Mouse (Mus musculus) left cerebral cortex, postnatal 10 days (tissue): ENCODE data around the gene Glmp. TPM values are rescaled to one million over a fixed set of nuclear protein-coding genes. Genes with fewer than 3 reads are reported as not detected.
"Not testable (repeated sequence)": the region's sequence is repeated elsewhere in the genome, so short reads cannot be mapped to it uniquely, and the experiment has no call there.

Source experiments
- DNase-seq, 2 experiments: peaks; one replicate each; pipeline ENCODE4 v3.0.0; 2021 to 2022; ENCODE audit warnings: low spot score in 2 of 2, mixed read lengths in 1 of 2; ENCODE audit errors: extremely low spot score in 1 of 2
- intact Hi-C: fragments of 180-260 bp; cut with DNase I; formaldehyde crosslinking; loops from one replicate; pipeline ENCODE4 v1.15.1; 2025
- total RNA-seq, 2 experiments: library from RNA; stranded (reverse); gene quantifications; 2 replicates each; pipeline ENCODE4 v1.2.3; 2021

Gene Glmp
- total RNA-seq, result 10 to 100 TPM; 74.6 to 79.2 TPM

DNA sequence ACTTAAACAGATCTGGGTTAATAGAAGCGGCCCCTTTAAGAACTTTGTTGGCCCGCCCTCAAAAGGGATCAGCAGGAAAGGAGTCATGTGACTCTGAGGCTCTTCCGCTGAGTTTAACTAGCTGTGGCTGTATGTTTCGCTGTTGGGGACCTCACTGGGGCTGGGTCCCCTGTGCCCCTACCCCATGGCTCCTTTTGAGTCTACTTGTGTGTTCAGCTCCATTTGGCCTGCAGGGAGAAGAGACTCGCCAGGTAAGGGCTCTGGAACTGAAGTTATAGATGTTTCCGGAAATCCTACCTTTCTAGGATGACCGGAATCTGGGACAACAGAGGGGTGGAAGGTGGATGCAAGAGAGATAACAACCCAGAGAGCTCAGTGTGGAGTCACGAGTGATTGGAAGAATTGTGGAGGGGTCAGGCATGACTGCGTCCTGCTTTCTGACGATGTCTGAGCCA is at the start of gene Glmp:
Gene Glmp (plus strand): TSS at position 73 of the 455 bp plus-strand sequence.
- peak; percentile 49 to 67 for DNase-seq
- intact Hi-C loops, result no loop called here

DNA sequence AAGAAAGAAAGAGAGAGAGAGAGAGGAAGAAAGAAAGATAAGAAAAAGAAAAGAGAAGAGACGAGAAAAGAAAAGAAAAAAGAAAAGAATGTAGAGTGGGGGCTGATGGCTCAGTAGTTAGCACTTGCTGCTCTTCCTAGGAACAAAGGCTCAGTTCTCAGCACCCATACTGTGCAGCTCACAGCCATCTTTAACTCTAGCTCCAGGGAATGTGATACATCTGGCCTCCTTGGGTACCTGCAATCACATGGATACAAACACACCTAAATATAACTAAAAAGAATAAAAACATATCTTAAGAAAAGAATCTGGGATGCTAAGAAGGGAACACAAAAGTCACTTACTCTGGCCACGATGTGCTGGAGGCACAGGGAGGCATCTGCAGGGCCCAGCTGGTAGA is 48.7 kb upstream of the Glmp start:
- intact Hi-C loops, result no loop called here

DNA sequence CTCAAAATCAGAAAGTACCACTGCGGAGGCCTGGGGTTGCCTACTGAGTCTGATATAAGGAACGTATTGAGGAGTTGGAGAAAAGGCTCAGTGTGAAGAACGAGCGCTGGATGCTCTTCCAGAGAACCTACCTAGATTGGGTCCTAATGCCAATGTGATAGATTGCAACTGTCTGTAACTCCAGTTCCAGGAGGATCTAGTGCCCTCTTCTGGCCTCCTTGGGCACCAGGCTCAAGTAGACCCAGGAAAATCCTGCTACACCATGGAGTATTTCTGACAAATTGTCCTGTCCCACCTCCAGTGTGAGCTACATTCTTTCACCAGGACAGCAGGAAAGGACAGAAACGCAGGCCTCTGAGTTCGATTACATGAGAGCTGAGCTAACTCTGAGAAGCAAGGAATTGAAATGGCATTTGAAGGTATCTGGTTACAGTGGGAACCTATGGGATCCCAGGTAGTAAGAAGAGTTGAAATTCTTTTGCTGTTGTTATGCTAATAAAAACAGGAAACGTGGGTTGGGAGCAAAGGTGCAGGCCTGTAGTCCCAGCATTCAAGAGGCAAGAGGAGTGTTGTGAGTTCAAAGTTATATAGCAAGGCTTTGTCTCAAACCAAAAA is 48.2 kb upstream of the Glmp start:
- intact Hi-C loops, result no loop called here
- peak in 1 of 2 experiments; percentile 36 for DNase-seq

More for the DNA sequence above, 48.7 kb upstream of the Glmp start:
- no peak for DNase-seq

DNA sequence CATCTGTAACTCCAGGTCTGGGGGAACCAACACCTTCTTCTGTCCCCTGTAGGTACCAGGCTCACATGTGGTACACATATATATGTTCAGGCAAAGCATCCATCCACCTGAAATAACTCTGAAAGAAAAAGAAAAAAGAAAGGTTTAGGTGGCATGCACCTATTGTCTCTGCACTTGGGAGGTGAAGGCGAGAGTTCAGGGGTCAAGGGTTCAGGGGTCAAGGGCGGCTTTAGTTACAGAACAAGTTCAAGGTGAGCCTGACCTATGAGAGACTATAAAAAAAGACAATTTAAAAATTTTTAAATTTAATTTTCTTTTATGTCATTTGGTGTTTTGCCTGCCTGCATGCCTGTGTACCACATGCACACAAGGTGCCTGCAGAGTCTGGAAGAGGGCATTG is 44.8 kb upstream of the Glmp start:
- intact Hi-C loops, result no loop called here

DNA sequence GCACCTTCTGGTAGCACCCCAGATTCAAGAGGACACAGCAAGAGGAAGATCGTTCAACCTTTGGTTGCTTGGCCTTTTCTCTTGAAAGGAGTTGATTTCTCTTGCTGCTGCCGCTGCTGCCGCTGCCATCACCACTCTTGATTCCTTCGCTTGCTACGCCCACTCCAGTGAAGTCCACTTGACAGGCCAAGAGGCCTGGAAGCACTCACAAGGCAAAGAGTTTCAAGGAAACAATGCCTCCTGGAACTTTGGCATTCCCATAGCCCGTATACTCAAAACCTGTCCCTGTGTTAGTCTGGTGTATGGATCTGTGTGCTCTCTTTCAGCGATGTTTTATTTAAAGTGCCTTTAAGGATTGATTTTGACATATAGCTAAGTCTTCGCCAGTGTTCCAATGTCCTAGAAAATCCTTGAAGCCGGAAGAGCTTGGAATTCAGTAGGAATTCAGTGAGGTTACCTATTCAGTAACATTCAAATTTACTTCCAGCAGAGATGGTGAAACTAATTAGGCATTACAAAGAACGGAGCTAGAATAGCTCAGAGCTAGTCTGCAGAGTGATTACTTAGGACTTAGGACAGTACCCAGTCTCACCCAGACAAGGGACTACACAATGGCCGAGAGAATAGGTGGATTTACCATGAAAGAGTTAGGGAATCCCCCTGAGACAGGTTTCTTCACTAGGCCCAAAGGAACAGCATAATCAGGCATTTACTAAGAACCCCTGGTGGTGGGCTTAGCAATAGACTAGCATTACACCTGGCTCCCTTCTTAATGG is 43.5 kb upstream of the Glmp start:
- intact Hi-C loops, DNase-seq: not testable (repeated sequence)

More for the DNA sequence above, 44.8 kb upstream of the Glmp start:
- no peak for DNase-seq

DNA sequence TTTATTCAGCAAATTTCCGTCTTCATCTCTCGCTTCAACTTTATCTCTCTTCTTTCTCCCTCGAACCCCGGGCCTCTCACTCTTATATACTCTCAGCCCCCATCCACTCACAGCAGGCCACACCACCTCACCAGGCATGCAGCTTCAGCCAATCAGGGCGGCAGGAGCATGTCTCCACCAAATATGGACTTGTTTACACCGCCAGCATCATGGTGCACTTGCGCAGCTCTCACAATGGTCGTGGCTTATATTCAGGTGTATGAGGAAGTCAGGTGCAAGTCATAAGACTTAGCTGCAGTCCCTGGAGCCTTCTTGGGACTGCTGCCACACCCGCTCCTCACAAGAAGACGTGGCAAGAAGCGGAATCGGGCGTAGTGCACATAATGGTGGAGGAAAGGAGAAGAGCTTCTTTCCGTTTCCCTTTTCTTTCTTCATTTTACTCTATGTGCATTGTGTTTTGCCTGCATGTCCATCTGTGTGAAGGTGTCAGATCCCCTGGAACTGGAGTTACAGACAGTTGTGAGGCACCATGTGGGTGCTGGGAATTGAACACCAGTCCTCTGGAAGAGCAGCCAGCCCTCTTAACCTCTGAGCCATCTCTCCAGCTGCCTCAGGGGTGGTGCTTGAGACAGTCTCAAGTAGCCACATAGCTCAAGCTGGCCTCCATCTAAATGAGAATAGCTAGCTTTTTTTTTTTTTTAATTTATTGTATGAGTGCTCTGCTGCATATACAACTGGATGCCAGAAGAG is 39.8 kb upstream of the Glmp start:
- intact Hi-C loops, DNase-seq: not testable (repeated sequence)

DNA sequence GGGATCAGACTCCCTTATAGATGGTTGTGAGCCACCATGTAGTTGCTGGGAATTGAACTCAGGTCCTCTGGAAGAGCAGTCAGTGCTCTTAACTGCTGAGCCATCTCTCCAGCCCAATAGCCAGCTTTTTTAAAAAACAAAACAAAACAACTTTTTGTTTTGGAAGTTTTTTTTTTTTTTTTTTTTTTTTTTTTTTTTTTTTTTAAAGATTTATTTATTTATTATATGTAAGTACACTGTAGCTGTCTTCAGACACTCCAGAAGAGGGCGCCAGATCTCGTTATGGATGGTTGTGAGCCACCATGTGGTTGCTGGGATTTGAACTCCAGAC is 39.3 kb upstream of the Glmp start:
- intact Hi-C loops, DNase-seq: not testable (repeated sequence)

DNA sequence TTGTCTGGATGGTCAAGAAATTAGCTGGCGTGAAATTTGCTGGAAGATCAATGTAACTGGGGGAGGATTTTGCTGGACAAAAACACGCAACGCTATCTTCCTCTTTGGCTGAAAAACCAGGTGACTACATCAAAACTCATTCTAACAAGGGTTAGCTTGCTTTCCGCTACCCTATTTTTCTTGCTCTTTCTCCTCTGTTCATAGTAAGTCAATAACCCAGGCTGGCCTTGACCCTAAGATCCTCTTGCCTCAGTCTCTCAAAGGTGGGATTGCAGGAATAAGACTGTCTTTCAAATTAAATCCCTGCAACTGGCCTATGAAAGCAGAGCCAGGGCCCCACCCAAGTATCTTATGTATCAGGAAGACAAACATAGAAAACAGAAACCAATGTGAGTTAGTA is 37.7 kb upstream of the Glmp start, which contains the start of gene Gm38392:
Gene Gm38392 (minus strand): TSS at position 101 of the 400 bp plus-strand sequence.
- no peak for DNase-seq
- intact Hi-C loops, result no loop called here

DNA sequence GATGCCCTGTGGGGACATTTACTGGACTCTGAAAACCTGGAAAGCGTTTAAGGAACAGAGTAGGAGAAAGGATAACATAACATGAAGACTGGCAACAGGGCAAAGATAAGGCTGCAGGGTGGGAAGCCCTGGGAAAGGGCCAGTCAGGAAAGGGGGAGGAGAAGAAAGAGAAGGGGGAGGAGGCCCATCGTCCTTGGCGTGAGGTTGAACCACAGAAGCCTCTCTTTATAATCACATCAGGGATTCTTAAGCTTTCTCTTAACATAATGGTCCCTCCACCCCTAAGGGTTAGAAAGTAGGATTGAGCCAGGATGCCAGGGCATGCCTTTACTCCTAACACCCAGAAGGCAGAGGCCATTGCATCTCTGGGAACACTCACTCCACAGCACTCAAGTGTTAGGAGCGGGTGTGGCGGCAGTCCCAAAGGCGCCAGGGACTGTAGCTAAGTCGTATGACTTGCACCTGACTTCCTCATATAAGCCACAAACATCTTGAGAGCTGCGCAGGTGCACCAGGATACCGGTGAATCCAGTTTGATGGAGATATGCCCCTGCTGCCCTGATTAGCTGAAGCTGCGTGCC is 36.6 kb upstream of the Glmp start:
- intact Hi-C loops, DNase-seq: not testable (repeated sequence)

DNA sequence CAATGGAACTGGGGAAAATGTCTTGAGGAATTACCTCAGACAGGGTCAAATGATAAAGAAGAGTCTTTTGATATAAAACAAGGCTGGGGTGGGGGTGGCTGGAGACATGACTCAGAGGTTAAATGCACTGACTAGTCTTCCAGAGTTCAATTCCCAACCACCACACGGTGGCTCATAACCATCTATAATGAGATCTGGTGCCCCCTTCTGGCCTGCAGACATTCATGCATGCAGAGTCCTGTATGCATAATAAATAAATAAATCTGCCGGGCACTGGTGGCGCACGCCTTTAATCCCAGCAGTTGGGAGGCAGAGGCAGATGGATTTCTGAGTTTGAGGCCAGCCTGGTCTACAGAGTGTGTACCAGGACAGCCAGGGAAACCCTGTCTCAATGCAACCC is 32.9 kb upstream of the Glmp start:
- intact Hi-C loops, result no loop called here
- no peak for DNase-seq

DNA sequence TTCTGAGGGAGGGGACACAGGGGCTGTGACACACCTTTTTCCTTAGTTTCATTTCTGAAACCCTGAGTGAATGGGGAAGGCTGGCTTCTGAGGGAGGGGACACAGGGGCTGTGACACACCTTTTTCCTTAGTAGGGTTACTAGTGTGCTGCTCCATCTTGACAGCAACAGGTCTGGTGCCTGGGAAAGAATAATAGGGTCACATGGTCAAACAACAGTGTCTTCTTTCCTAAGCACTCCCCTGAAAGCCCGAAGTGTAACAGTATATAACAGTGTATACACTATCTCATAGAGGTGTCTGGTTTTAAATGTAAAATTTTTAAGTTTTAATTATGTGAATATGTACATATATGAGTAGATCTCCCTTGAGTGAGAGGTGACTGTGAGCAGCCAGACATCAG is 29.6 kb upstream of the Glmp start:
- DNase-seq, intact Hi-C loops: not testable (repeated sequence)

DNA sequence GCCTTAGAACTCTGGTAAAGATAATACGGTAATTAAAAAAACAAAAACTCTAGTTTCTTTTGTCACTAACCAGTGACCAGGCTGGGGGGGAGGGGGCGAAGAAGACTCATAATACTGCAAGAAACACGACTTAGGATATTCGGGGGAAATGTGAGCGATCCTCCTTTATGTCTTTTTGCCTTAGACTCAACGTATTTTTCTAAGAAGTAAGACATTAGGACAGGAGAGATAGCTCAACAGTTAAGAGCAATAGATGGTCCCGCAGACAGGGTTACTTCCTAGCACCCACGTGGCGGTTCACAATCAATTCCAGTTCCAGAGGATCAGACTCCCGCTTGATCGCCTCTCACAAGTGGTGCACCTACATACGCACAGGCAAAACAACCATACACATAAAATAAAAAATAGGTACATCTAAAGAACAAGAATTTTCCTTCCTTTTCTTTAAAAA is 28.7 kb upstream of the Glmp start:
- intact Hi-C loops, result no loop called here
- peak; percentile 24 to 37 for DNase-seq

DNA sequence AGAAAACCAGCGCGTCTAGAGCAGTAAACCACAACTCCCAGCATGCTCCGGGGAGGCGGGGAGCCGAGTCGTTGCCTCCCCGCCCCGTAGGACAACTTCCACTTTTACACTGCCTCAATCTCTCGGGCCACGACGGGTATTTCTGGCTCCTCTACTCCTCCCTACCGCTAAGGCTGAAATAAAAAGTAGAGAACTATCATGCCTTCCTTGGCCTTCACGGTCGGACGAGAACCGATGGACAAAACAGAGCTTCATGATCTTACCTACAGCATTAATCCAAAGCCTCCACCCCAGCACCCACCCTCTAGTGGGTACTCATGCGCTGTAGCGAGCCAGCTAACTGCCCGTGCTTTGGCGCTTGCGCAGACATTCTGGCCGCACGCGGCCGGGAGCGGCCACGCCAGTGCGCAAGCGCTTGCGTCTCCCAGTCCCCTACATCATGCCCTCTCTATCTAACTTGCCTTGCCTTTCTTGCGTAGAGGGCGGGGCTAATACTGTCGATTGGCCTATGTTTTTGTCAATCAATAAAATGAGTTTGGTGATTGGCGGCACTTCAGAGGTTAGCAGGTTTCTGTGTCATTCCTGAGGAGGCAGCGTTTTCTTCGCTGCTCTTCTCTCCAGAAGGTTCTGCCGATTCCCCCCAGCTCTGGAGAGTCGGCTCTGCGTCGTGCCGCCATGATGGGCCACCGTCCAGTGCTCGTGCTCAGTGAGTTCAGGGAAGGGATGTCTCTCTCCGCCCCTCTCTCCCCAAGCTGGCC is 28.1 kb upstream of the Glmp start, which contains the start of the genes Tsacc and Cct3:
Gene Tsacc (minus strand): TSS at position 439 of the 758 bp plus-strand sequence.
Gene Cct3 (plus strand): TSS at position 556 of the 758 bp plus-strand sequence.
- peak; percentile 97 to 98 for DNase-seq
- intact Hi-C loops, result no loop called here

DNA sequence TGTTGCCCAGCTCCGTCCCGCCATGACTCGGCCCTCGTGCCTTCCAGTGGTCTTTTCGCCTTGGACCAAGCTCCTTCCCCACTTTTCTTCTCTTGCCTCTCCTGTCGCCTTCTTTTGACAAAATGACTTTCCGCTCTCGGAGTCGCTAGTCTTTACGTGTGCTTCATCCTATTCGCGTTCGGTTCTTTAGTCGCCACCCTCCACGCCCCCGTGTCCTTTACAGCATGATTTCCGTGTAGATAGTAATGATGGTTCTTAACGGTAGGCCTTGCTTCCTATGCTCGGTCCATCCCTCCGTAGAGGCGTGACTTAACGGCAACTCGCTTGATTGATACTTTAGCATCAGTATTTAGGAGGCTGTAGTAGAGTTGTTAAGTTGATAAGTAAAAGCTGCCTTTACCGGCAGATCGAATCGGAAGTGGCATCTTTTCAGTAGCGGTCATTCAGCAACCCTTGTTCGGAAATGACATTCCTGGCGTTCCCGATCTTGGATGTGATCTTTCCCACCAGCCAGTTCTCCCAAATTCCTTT is 27.4 kb upstream of the Glmp start:
- intact Hi-C loops, result no loop called here
- peak in 1 of 2 experiments; percentile 40 for DNase-seq

DNA sequence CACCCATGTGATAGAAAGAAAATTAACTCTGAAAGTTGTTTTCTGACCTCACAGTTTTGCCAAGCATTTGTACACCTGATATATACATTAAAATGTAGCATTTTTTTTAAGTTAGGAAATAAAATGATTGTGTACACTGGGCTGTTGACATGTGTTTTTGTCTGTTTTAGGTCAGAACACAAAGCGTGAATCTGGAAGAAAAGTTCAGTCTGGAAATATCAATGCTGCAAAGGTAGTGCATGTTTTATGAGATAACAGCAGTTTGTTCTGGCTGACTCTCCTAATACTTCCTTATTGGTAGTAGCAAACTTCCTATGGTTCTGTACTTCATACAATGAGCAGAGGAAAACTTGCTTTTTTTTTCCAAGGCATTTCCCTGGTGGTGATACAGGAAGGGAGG is 25.7 kb upstream of the Glmp start:
- intact Hi-C loops, result no loop called here
- no peak for DNase-seq

DNA sequence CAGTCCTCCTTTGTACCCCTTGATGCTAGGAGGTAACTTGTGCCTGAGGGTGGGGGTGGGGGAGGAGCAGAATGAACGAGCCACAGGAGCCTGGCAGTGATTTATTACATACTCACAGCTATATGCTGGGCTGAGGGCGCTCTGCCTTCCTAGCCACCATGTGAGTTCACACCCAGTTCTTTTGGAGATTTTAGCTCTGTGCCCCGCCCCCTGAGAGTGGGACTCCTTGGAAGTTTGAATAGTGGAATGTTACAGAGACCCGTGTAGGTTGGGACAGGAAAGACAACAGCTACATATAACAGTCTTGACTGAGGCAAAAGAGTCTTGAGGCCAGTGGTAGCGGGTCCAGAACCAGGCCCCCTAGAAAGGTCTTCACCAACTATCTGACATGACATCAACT is 4.1 kb downstream of the Glmp start:
- intact Hi-C loops, result no loop called here
- no peak for DNase-seq

DNA sequence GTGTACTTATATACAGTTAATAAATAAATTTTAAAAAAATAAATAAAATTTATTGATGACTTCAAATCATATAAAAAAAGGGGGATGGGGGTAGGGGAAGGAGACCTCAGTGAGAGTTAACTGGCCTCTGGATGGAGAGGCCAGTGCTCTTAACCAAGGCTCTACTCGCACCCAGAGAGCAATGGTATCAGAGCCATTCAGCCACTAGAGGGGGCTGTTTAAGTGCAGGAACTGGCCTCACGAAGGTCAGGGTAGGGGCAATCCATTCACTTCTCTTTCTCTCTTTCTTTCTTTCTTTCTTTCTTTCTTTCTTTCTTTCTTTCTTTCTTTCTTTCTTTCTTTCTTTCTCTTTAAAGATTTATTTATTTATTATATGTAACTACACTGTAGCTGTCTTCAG is 6.5 kb downstream of the Glmp start:
- intact Hi-C loops, result no loop called here
- no peak for DNase-seq

DNA sequence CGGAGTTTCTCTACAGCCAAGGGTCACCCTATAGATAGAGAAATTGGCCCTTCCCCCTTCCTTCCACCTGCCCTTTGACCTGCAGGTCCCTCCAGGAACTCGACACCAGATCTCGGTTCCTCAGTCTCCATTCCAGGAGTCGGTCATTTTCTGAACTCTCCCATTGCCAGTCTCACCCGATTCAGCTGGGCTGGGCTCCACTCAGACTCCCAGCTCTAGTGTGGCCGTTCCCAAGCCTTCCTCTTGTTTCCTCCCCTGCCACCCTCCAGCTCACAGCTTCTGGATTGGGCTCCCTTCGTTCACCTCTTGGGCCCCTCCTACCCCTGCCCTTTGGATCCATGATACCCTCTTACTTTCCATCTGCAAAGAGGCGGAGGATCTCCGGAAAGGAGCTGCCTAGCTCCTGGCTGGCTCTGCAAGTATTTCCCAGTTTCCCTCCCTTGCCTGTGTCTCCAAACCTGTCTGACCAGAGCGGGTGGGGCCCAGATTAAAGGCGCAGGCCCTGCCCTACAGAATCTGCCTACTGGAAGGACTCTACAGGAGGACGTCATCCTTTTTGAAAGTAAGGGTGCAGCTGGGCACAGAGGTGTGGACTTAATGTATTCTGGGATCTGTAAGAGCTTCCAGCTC is 9.3 kb downstream of the Glmp start:
- DNase-seq, result no peak
- intact Hi-C loops, result no loop called here
